Mouse (Mus musculus) hindbrain, embryonic 10.5 days (tissue): Measurements from ENCODE around the gene Gm30302. TPM values are rescaled to one million over a fixed set of nuclear protein-coding genes. Genes with fewer than 3 reads are reported as not detected.
"Not testable (repeated sequence)": the region's sequence is repeated elsewhere in the genome, so short reads cannot be mapped to it uniquely, and the experiment has no call there.

Experiments
- DNase-seq: peaks from one replicate; pipeline ENCODE4 v3.0.0-alpha.2; 2017; ENCODE audit warnings: low spot score
- H3K27ac ChIP-seq: fragments of 300-500 bp; sonication (generic); 2 replicates; pipeline ENCODE4 v1.5.1; 2016; ENCODE audit warnings: mild to moderate bottlenecking, moderate library complexity
- H3K27me3 ChIP-seq: fragments of 300-500 bp; sonication (generic); 2 replicates; pipeline ENCODE4 v1.6.1; 2016; ENCODE audit warnings: mild to moderate bottlenecking; ENCODE audit not compliant: poor library complexity, insufficient read depth, severe bottlenecking
- H3K36me3 ChIP-seq: fragments of 300-500 bp; sonication (generic); 2 replicates; pipeline ENCODE4 v1.6.1; 2016; ENCODE audit warnings: mild to moderate bottlenecking, moderate library complexity
- H3K4me1 ChIP-seq: fragments of 300-500 bp; sonication (generic); replicated peaks from 2 replicates; pipeline ENCODE4 v1.6.1; 2016; ENCODE audit warnings: mild to moderate bottlenecking
- H3K4me3 ChIP-seq: fragments of 300-500 bp; sonication (generic); 2 replicates; pipeline ENCODE4 v1.5.1; 2016; ENCODE audit warnings: mild to moderate bottlenecking, moderate library complexity
- H3K9me3 ChIP-seq: fragments of 300-500 bp; sonication (generic); 2 replicates; pipeline ENCODE4 v1.6.1; 2016; ENCODE audit warnings: mild to moderate bottlenecking, moderate library complexity
- WGBS: fragments of 180-500 bp; shearing (Covaris S2); methylation state at CpG from one replicate; pipeline ENCODE4 v1.1.7; 2016; 5-methylcytosine and 5-hydroxymethylcytosine counted together
- polyA plus RNA-seq: library from polyadenylated mRNA; unstranded; fragments of >200 nt; fragmentation: Nextera tagmentation; extraction: Ambion mirVana; gene quantifications from 2 replicates; pipeline ENCODE4 v1.2.1, GENCODE M21; 2016

The Gm30302 gene
- polyA plus RNA-seq, 1 experiment from 2014 or later: not detected

DNA sequence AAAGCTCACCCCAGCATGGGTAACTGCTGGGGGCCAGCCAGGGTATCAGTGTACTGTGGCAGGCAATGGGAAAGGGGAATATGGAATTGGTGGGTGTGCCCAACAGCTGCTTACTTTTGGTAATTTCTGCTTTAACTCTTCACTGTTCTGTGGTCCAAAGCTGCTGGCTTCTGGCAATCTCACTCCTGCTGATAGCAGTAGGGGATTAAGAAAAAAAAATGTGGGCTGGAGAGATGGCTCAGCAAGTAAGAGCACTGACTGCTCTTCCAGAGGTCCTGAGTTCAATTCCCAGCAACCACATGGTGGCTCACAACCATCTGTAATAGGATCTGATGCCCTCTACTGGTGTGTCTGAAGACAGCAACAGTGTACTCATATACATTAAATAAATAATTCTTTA, 27.3 kb downstream of the Gm30302 start:
- H3K27ac ChIP-seq, H3K4me3 ChIP-seq, H3K36me3 ChIP-seq, H3K27me3 ChIP-seq, DNase-seq, H3K9me3 ChIP-seq, H3K4me1 ChIP-seq: not testable (repeated sequence)

DNA sequence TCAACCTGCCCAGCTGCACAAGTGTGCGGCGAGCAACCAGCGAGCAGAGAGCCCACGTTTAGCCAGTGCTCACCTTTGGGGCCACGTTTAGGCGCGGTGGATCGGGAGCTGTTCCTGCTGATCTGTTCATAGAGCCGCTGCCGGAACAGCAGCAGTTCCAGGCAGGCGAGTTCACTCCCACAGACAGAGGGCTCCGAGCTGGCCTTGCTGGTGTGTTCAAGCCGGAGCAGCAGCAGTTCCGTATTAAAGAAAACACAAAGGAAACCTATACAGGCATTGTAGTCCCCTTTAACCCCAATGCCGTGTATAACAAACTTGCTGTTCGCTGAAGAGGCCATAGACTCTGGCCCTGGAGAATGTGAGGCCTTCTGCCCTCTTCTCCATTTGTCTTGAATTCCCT, 29.7 kb downstream of the Gm30302 start:
- Histone ChIP-seq H3K36me3 (no peaks in the 10 kb centered on the region), H3K9me3 (no peaks in the 10 kb centered on the region), H3K27me3 (no peaks in the 10 kb centered on the region), H3K27ac (no peak overlapping the region), H3K4me3 (no peak overlapping the region), H3K4me1 (peaks cover 7% of the 10 kb centered on the region)
- WGBS: 83% methylated on average over 16 of the region's 16 CpGs
- DNase-seq: no peak

DNA sequence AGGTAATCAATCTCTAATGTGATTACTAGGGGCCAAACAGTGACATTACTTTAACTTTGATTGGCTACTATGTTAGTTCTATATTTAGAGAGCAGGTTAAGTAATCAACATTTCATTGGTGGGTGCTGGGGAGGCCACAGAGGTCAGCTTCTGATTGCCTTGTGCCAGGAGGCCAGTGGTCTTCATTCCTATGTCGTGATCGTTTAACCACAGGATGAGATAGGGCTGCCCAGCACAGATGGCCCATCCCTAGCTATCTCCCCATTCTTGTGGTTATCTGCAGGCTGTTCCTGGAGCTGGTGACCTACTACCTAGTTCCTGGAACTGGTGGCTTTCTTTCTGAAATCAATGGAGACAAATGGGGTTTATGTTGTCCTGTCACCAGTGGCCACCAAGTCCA, 30.8 kb downstream of the Gm30302 start:
- H3K27me3 ChIP-seq: no peaks in the 10 kb centered on the region
- no peaks in the 10 kb centered on the region for H3K9me3 ChIP-seq
- H3K27ac ChIP-seq: no peak overlapping the region
- H3K4me1 ChIP-seq: peaks cover 7% of the 10 kb centered on the region
- H3K36me3 ChIP-seq: no peaks in the 10 kb centered on the region
- WGBS: 90% methylated on average over 2 of the region's 2 CpGs
- no peak for DNase-seq
- H3K4me3 ChIP-seq: no peak overlapping the region

DNA sequence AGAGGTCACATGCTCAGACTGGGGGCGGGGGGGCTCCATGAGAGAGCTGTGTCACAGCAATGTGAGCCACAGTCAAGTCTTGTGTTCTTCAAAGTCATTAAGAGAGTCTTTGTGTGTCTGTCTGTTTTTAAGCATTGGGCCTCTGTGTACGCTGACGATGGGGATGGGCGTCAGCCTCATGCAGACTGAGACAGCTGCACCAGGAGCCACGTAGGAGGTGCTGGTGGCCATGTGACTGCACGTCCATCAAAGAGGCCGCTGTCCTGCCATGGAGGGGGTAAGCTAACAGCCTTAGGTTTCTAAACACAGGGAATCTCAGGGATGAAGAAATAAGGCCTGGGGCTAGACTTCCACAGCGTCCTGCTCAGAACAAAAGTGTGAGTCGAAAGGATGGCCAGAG, 32.5 kb downstream of the Gm30302 start:
- 67% methylated on average over 9 of the region's 9 CpGs for WGBS
- no peak for DNase-seq
- H3K27ac ChIP-seq: no peak overlapping the region
- no peaks in the 10 kb centered on the region for H3K9me3 ChIP-seq
- no peak overlapping the region for H3K4me3 ChIP-seq
- H3K4me1 ChIP-seq: peaks cover 7% of the 10 kb centered on the region
- H3K27me3 ChIP-seq: no peaks in the 10 kb centered on the region
- no peaks in the 10 kb centered on the region for H3K36me3 ChIP-seq

DNA sequence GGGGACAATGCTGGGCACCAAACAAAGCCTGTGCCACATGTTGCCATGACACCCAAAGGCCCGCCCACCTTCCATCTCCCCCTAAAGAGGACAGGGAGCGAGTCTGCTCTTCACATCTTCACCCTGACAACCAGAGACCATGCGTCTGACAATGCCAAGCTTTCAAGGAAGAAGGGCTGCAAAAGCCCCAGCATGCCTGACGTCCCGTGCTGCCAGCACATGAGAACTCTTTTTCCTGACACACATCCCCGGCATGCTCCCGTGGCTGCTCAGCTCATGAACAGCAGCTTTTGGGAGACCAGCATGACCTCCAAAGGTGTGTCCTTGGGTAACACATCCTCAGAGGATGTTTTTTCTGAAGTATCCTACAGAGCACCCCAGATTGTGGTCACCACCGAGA, 33.5 kb downstream of the Gm30302 start:
- 83% methylated on average over 8 of the region's 8 CpGs for WGBS
- Histone ChIP-seq H3K27me3 (no peaks in the 10 kb centered on the region), H3K9me3 (no peaks in the 10 kb centered on the region), H3K36me3 (no peaks in the 10 kb centered on the region), H3K27ac (no peak overlapping the region), H3K4me1 (peaks cover 7% of the 10 kb centered on the region), H3K4me3 (no peak overlapping the region)
- DNase-seq: no peak

DNA sequence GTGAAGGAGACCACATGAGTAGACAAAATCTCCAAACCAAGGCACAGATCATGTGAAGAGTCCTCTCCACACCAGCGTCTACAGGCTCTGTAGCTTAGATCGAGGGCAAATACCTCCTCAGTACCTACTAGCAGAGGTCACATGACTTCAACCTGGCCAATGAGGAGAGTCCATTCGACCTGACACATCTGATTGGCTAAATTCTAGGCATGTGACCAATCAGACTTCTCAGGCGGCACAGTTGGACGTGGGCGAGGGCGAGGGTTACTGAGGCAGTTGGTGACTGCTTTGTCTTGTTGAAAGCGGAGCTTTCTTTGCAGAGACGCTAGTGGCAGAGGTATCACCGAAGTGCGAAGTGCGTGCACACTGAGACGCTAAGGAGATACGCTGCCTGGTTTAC, 36.6 kb downstream of the Gm30302 start:
- DNase-seq: no peak
- 90% methylated on average over 14 of the region's 14 CpGs for WGBS
- Histone ChIP-seq H3K36me3 (no peaks in the 10 kb centered on the region), H3K27me3 (no peaks in the 10 kb centered on the region), H3K4me3 (no peak overlapping the region), H3K27ac (no peak overlapping the region), H3K9me3 (no peaks in the 10 kb centered on the region), H3K4me1 (peaks cover 7% of the 10 kb centered on the region)

DNA sequence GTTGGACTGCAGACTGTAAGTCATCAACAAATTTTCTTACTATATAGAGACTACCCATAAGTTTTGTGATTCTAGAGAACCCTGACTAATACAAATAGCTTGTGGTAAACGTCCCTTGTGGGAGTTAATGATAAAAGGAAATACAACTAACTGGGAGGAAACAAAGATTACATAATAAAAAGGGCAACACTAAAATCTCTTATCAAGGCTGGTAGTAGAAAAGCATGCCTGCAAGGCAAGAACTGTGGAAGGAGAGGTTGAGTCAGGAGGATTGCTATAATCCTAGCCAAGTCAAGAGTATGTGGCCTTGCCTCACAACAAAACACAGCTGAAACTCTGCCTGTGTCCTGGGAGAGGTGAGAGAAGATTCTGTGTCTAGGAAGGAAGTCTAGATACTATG, 38.1 kb downstream of the Gm30302 start:
- Histone ChIP-seq H3K27me3 (no peaks in the 10 kb centered on the region), H3K36me3 (no peaks in the 10 kb centered on the region), H3K4me1 (no peaks in the 10 kb centered on the region), H3K9me3 (no peaks in the 10 kb centered on the region), H3K27ac (no peak overlapping the region), H3K4me3 (no peak overlapping the region)
- no peak for DNase-seq
- 69% methylated on average over 1 of the region's 1 CpGs for WGBS

DNA sequence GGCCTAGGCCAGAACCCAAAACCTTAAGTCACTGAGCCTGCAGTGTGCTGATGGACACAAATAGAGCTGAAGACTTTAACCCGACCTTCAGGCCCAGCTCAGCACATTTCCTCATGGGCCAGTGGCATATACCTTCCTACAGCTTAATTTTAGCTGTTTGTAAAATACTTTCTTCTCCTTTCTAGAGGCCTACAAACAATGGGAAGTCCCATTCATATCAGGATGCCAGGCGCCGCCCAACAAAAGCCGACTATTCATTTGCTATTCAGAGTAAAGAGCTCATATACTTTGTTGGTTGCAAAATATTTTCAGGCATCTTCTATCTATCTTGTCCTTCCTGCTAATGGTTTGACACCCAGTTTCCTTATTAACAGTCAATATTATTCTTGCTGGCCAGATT, 40.8 kb downstream of the Gm30302 start:
- Histone ChIP-seq H3K36me3 (no peaks in the 10 kb centered on the region), H3K4me3 (no peak overlapping the region), H3K9me3 (no peaks in the 10 kb centered on the region), H3K4me1 (no peaks in the 10 kb centered on the region), H3K27me3 (no peaks in the 10 kb centered on the region), H3K27ac (no peak overlapping the region)
- 84% methylated on average over 4 of the region's 4 CpGs for WGBS
- no peak for DNase-seq

DNA sequence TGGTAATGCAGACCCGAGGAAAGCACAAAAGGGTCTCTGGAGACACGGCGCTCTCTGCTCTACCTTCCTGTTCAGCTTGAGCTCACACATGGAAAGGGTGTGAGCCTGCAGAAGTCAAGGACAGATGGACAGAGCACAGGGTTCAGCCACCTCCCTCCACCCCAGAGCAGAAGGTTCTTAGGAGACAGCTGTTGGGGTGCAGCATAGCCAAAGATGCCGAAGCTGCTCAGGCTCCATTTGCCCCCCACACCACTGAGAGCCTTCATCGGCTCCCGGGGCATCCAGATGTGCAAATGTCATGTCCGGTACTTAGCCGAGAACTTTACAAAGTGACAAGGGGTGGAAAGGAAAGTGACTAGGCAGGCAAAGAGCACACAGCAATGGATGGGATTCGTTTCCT, 42.2 kb downstream of the Gm30302 start:
- Histone ChIP-seq H3K4me3 (no peak overlapping the region), H3K27ac (no peak overlapping the region), H3K36me3 (no peaks in the 10 kb centered on the region), H3K4me1 (no peaks in the 10 kb centered on the region), H3K27me3 (no peaks in the 10 kb centered on the region), H3K9me3 (no peaks in the 10 kb centered on the region)
- no peak for DNase-seq
- 92% methylated on average over 9 of the region's 9 CpGs for WGBS

DNA sequence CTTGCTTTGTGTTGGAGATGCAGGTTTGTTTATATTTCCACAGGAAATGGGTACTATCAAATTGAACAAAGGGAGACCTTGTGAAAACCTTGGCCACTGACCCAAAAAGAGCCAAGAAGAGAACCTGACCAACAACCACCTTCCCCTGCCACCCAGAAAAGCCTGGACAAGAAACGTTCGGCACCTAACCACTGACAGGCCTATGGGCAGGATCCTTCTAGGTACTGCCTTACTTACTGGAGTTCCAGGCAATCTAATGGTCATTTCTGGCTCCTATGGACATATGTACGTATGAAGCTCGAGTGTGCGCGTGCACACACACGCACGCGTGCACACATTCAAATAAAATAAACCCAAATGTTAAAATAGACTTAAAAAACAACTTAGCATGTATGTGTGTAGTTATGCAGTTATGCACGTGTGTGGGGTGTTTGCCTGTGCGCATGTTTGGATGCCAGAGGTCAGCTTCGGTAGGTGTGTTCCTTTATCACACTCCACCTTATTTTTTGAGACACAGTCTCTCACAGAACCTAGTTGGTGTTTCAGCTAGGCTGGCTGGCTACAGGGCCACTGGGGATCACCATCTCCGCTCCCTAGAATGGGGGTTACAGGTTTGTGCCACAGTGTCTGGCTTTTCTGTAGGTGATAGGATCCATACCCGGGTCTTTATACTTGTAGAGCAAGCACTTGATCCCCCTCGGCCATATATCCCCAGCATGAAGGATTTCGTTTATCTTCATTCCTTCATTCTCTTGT, 57.3 kb downstream of the Gm30302 start:
- H3K36me3 ChIP-seq: peaks cover 1% of the 10 kb centered on the region; the same call in 1 of the 2 replicates
- no peak for DNase-seq
- H3K27me3 ChIP-seq: no peaks in the 10 kb centered on the region
- no peaks in the 10 kb centered on the region for H3K9me3 ChIP-seq
- no peak overlapping the region for H3K27ac ChIP-seq
- no peak overlapping the region for H3K4me3 ChIP-seq
- 0 out of 2 replicates have a peak, but pooled peaks cover 5% of the 10 kb centered on the region for H3K4me1 ChIP-seq
- 94% methylated on average over 16 of the region's 16 CpGs for WGBS

DNA sequence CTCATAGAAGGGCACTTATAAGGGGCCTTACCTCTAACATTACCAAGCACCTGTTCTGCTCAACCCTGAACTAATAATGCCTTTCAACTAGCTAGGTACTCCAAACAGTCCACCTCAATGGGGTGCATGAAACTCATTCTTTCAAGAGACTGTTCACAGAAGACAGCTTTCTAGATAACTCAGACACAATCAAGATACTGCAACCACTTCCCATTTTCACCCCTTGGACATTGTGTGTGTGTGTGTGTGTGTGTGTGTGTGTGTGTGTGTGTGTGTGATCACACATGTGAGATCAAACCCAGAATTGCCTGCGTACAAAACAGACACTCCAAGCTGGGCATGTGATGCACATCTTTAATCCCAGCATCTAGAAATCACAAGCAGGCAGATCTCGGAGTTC, 60.8 kb downstream of the Gm30302 start:
- DNase-seq: no peak
- Histone ChIP-seq H3K4me1 (0 out of 2 replicates have a peak, but pooled peaks cover 5% of the 10 kb centered on the region), H3K36me3 (peaks cover 36% of the 10 kb centered on the region), H3K4me3 (no peak overlapping the region), H3K27me3 (no peaks in the 10 kb centered on the region), H3K9me3 (no peaks in the 10 kb centered on the region), H3K27ac (no peak overlapping the region)
- WGBS: 81% methylated on average over 2 of the region's 2 CpGs

DNA sequence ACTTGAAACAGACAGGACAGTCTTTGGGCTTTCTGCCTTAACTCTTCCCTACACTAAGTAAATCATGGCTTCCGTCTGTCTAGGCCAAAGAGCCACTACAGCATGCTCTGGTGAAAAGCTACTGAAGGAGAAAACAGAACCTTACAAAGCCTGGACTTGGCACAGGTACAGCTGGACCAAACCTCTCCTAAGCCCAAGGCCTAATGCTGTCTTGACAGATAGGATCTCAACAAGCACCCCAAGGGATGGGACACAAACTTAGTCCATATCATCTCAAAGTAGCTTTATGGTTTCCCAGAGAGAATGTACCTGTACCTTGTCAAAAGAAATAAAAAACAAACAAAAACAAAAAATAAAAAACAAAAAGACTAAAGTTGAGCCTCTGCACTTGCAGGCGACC, 62.4 kb downstream of the Gm30302 start:
- WGBS: 92% methylated on average over 2 of the region's 2 CpGs
- no peaks in the 10 kb centered on the region for H3K9me3 ChIP-seq
- no peak overlapping the region for H3K4me3 ChIP-seq
- no peak overlapping the region for H3K27ac ChIP-seq
- H3K27me3 ChIP-seq: no peaks in the 10 kb centered on the region
- H3K4me1 ChIP-seq: 0 out of 2 replicates have a peak, but pooled peaks cover 5% of the 10 kb centered on the region
- DNase-seq: no peak
- H3K36me3 ChIP-seq: peaks cover 51% of the 10 kb centered on the region
